Mouse (Mus musculus): ENCODE results near the gene Creg1. TPM values are rescaled to one million over a fixed set of nuclear protein-coding genes. Genes with fewer than 3 reads are reported as not detected.

The Creg1 gene
- polyA plus RNA-seq, 1 experiment from 2014 or later = 38.2 TPM

GRCm38 (mm10) chr1:165822031-165822430, 58.5 kb downstream of the Creg1 start:
- H3K4me3 ChIP-seq (ENCODE audit: low read depth, low read length) = no peak overlapping the region
- WGBS = 89% methylated on average over 2 of the region's 2 CpGs
- DNase-seq (ENCODE audit: low spot score) = no peak

More at GRCm38 (mm10) chr1:165822031-165822430, 58.5 kb downstream of the Creg1 start:
- Histone ChIP-seq H3K27me3 (ENCODE audit: control insufficient read depth, insufficient read depth, low read length) (peaks cover 2% of the 10 kb centered on the region), H3K36me3 (ENCODE audit: control insufficient read depth, insufficient read depth, low read length) (no peaks in the 10 kb centered on the region), H3K4me1 (replicated peaks; ENCODE audit: control insufficient read depth, insufficient read depth, low read length) (peaks cover 5% of the 10 kb centered on the region), H3K9me3 (ENCODE audit: control insufficient read depth, low read length) (no peaks in the 10 kb centered on the region), H3K9ac (ENCODE audit: low read depth, low read length) (no peak overlapping the region), H3K4me2 (replicated peaks; ENCODE audit: low read depth, low read length) (no peak overlapping the region), H3K27ac (ENCODE audit: low read depth, low read length) (no peak overlapping the region)
- ATAC-seq (ENCODE audit: low FRiP score) = no peak

Other genes starting within 250 kb of the Creg1 start
- gene Mpzl1, start 129.2 kb upstream of the Creg1 start, polyA plus RNA-seq (2014; fragmentation: Nextera tagmentation; extraction: Ambion mirVana) = 149 and 150 TPM in 2 replicates
- 8.5 and 9.4 TPM in 2 replicates for gene Rcsd1, start 54.0 kb upstream of the Creg1 start, polyA plus RNA-seq (2014; fragmentation: Nextera tagmentation; extraction: Ambion mirVana)
- 0.88 and 1.3 TPM in 2 replicates for gene Cd247, start 24.9 kb downstream of the Creg1 start, polyA plus RNA-seq (2014; fragmentation: Nextera tagmentation; extraction: Ambion mirVana)
- 25.0 and 26.1 TPM in 2 replicates for gene Pou2f1, start 238.9 kb downstream of the Creg1 start, polyA plus RNA-seq (2014; fragmentation: Nextera tagmentation; extraction: Ambion mirVana)